Mouse (Mus musculus) CH12.LX (cell line): ENCODE results near the gene Tspo2. TPM values are rescaled to one million over a fixed set of nuclear protein-coding genes. Genes with fewer than 3 reads are reported as not detected.
A peak's percentile ranks its signal among the peaks of the same experiment; 100 is the strongest.

ENCODE experiments used
- DNase-seq: peaks from one replicate; pipeline ENCODE4 v3.0.0-alpha.2; 2013; ENCODE audit errors: extremely low read depth
- H3K27ac ChIP-seq: 2 replicates; pipeline ENCODE4 v1.5.1; 2012; ENCODE audit warnings: low read depth, mild to moderate bottlenecking, control low read depth, moderate library complexity; ENCODE audit not compliant: insufficient read depth
- H3K27me3 ChIP-seq: replicated peaks from 2 replicates; pipeline ENCODE3; 2012; ENCODE audit warnings: inconsistent platforms
- H3K36me3 ChIP-seq, 2 experiments: replicated peaks in 1 of 2; 2 replicates each; pipeline versions ENCODE3 to v1.6.1; 2012; ENCODE audit warnings: inconsistent platforms in 1 of 2, low read length in 1 of 2, mild to moderate bottlenecking in 1 of 2, mixed read lengths in 1 of 2, moderate library complexity in 1 of 2; ENCODE audit not compliant: control insufficient read depth in 1 of 2, insufficient read depth in 1 of 2
- H3K4me1 ChIP-seq, 2 experiments: 2 replicates each; pipeline ENCODE4 v1.6.1; 2012; ENCODE audit warnings: inconsistent platforms in 1 of 2, moderate library complexity in 1 of 2; ENCODE audit not compliant: insufficient read depth in 2 of 2, control insufficient read depth in 1 of 2
- H3K4me2 ChIP-seq: 2 replicates; pipeline ENCODE4 v1.6.1; 2012; ENCODE audit warnings: low read depth, mild to moderate bottlenecking, control low read depth; ENCODE audit not compliant: poor library complexity, insufficient read depth, severe bottlenecking
- H3K4me3 ChIP-seq, 3 experiments: fragments of 150-350 bp in 1 of 3; sonication (generic) in 1 of 3; replicated peaks in 1 of 3; 2 replicates each; pipeline versions ENCODE3 to v1.5.1; 2011 to 2012; ENCODE audit warnings: low read depth in 2 of 3, low read length in 2 of 3, mild to moderate bottlenecking in 2 of 3, moderate library complexity in 2 of 3, control low read depth in 1 of 3, improper control_type of control experiment in 1 of 3, inconsistent platforms in 1 of 3, mixed read lengths in 1 of 3; ENCODE audit not compliant: poor library complexity in 1 of 3
- H3K79me2 ChIP-seq: replicated peaks from 2 replicates; pipeline ENCODE4 v1.6.1; 2012; ENCODE audit warnings: mild to moderate bottlenecking, moderate library complexity; ENCODE audit not compliant: control insufficient read depth, poor library complexity, insufficient read depth, severe bottlenecking; ENCODE audit errors: extremely low read depth
- H3K9ac ChIP-seq: 2 replicates; pipeline ENCODE4 v1.6.1; 2012; ENCODE audit warnings: low read depth, mild to moderate bottlenecking, control low read depth, moderate library complexity; ENCODE audit not compliant: insufficient read depth
- H3K9me3 ChIP-seq: replicated peaks from 2 replicates; pipeline ENCODE3; 2012; ENCODE audit warnings: low read length, inconsistent platforms, mixed read lengths
- BHLHE40 ChIP-seq: IDR thresholded peaks from 2 replicates; pipeline ENCODE4 v1.6.1; 2011; ENCODE audit warnings: mild to moderate bottlenecking, low read depth, low read length, improper control_type of control experiment
- CHD1 ChIP-seq: IDR thresholded peaks from 2 replicates; pipeline ENCODE4 v1.6.1; 2012; ENCODE audit warnings: low read depth, low read length, improper control_type of control experiment, inconsistent platforms
- CHD2 ChIP-seq: IDR thresholded peaks from 2 replicates; pipeline ENCODE4 v1.6.1; 2011; ENCODE audit warnings: low read length, improper control_type of control experiment
- CTCF ChIP-seq, 2 experiments: IDR thresholded peaks in 1 of 2; conservative IDR thresholded peaks in 1 of 2; 2 replicates each; pipeline ENCODE4 v1.5.1; 2011 to 2012; ENCODE audit warnings: low read depth in 2 of 2, low read length in 2 of 2, improper control_type of control experiment in 1 of 2, inconsistent platforms in 1 of 2, mild to moderate bottlenecking in 1 of 2, moderate library complexity in 1 of 2
- E2F4 ChIP-seq: IDR thresholded peaks from 2 replicates; pipeline ENCODE4 v1.6.1; 2011; ENCODE audit warnings: low read depth, low read length, improper control_type of control experiment; ENCODE audit not compliant: insufficient replicate concordance
- ETS1 ChIP-seq: conservative IDR thresholded peaks from 2 replicates; pipeline ENCODE4 v1.6.1; 2012; ENCODE audit warnings: low read depth, mild to moderate bottlenecking, inconsistent platforms, low read length, improper control_type of control experiment, moderate library complexity
- HCFC1 ChIP-seq: IDR thresholded peaks from 2 replicates; pipeline ENCODE4 v1.6.1; 2012; ENCODE audit warnings: low read depth, mild to moderate bottlenecking, inconsistent platforms, low read length, improper control_type of control experiment
- JUND ChIP-seq: conservative IDR thresholded peaks from 2 replicates; pipeline ENCODE4 v1.6.1; 2011; ENCODE audit warnings: low read depth, low read length, improper control_type of control experiment
- MAX ChIP-seq: IDR thresholded peaks from 2 replicates; pipeline ENCODE4 v1.6.1; 2011; ENCODE audit warnings: low read length, improper control_type of control experiment
- MAZ ChIP-seq: IDR thresholded peaks from 2 replicates; pipeline ENCODE4 v1.6.1; 2012; ENCODE audit warnings: low read depth, mild to moderate bottlenecking, inconsistent platforms, low read length, improper control_type of control experiment, moderate library complexity
- MEF2A ChIP-seq: IDR thresholded peaks from 2 replicates; pipeline ENCODE4 v1.6.1; 2014; ENCODE audit warnings: low read depth, mild to moderate bottlenecking, inconsistent platforms, low read length, improper control_type of control experiment, borderline replicate concordance
- MXI1 ChIP-seq: IDR thresholded peaks from 2 replicates; pipeline ENCODE4 v1.6.1; 2011; ENCODE audit warnings: mild to moderate bottlenecking, low read depth, low read length, improper control_type of control experiment
- MYC ChIP-seq: IDR thresholded peaks from 2 replicates; pipeline ENCODE4 v1.6.1; 2011; ENCODE audit warnings: low read depth, mild to moderate bottlenecking, improper control_type of control experiment, low read length
- NRF1 ChIP-seq: IDR thresholded peaks from 2 replicates; pipeline ENCODE4 v1.6.1; 2014; ENCODE audit warnings: low read depth, mild to moderate bottlenecking, inconsistent platforms, low read length, improper control_type of control experiment, moderate library complexity
- PAX5 ChIP-seq: IDR thresholded peaks from 2 replicates; pipeline ENCODE4 v1.6.1; 2012; ENCODE audit warnings: low read length, inconsistent platforms, mixed read lengths
- POLR2AphosphoS2 ChIP-seq: IDR thresholded peaks from 2 replicates; pipeline ENCODE4 v1.6.1; 2011; ENCODE audit warnings: low read depth, low read length, improper control_type of control experiment
- RAD21 ChIP-seq: IDR thresholded peaks from 2 replicates; pipeline ENCODE4 v1.6.1; 2011; ENCODE audit warnings: low read depth, mild to moderate bottlenecking, low read length, improper control_type of control experiment, moderate library complexity
- SMC3 ChIP-seq: IDR thresholded peaks from 2 replicates; pipeline ENCODE4 v1.6.1; 2011; ENCODE audit warnings: low read depth, low read length, improper control_type of control experiment
- TBP ChIP-seq: conservative IDR thresholded peaks from 2 replicates; pipeline ENCODE4 v1.6.1; 2011; ENCODE audit warnings: low read depth, low read length, improper control_type of control experiment
- UBTF ChIP-seq: IDR thresholded peaks from 2 replicates; pipeline ENCODE4 v1.6.1; 2012; ENCODE audit warnings: low read depth, mild to moderate bottlenecking, inconsistent platforms, low read length, improper control_type of control experiment, moderate library complexity
- USF2 ChIP-seq: conservative IDR thresholded peaks from 2 replicates; pipeline ENCODE4 v1.6.1; 2011; ENCODE audit warnings: low read depth, low read length, improper control_type of control experiment
- ZMIZ1 ChIP-seq: IDR thresholded peaks from 2 replicates; pipeline ENCODE4 v1.6.1; 2012; ENCODE audit warnings: low read depth, mild to moderate bottlenecking, inconsistent platforms, low read length, improper control_type of control experiment
- ZNF384 ChIP-seq: IDR thresholded peaks from 2 replicates; pipeline ENCODE4 v1.6.1; 2012; ENCODE audit warnings: low read depth, low read length, improper control_type of control experiment, inconsistent platforms
- dilution Hi-C: fragments of 300-500 bp; cut with MboI; formaldehyde crosslinking; loops from 2 replicates; pipeline ENCODE4 v1.14.3; 2020; ENCODE audit warnings: low sequenced_read_pairs; ENCODE audit not compliant: extremely low pct_unique_long_range_greater_than_20kb, extremely low pct_ligation_motif_present
- in situ Hi-C: fragments of 300-500 bp; cut with MboI; formaldehyde crosslinking; loops from 3 replicates; pipeline ENCODE4 v1.14.3; 2019; ENCODE audit warnings: low sequenced_read_pairs, low pct_ligation_motif_present, low pct_unique_long_range_greater_than_20kb, mixed read lengths
- polyA plus RNA-seq: library from polyadenylated mRNA; unstranded; fragments of >175 nt; gene quantifications from 2 replicates; pipeline ENCODE4 v1.2.1, GENCODE M21; 2012; ENCODE audit warnings: low read depth; ENCODE audit not compliant: insufficient read length
- total RNA-seq, 2 experiments: library from RNA; depleted of rRNA; stranded (reverse); fragments of 300-350 nt in 1 of 2; fragments of >200 nt in 1 of 2; gene quantifications; 2 replicates each; pipeline ENCODE4 v1.2.3; 2012 to 2014

The Tspo2 gene
- total and polyA plus RNA-seq, 3 experiments = not detected

DNA sequence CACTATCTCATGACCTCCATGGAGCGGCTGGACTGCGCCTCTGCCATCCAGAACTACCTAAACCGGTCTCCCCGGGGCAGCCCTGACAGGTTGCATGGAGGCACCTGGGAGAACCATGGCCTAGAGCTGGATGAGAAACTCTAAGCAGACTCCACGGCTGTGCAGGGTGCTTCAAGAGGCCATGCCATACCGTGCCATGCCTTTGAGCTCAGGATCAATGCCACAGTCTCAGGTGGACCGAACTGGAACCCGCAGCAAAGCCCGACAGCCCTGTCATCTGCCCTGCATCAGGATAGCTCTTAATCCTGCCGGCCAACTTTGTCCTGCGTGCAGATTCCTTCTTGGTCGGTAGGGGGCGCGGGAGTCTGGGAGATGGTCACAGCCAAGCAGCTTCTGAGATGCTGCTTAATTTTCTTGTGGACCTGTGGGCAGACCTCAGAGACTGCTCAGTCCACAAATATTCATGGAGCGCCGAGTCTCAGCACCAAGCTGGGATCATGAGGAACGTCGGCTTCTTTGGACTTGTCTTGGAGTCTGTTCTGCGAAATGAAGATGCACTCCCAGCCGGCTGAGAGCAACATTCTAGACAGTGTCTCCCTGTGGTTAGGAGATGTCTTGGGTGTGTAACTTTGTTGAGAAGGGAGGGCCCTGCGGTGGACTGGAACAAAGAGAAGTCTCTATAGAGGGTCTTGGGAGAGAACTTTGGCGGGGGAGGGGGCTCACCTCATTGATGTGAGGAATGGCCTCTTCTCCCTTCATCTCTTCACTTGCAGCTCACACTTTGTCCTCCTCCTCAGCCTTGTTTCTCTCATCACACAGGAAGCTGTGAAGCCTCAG lies 16.3 kb upstream of the Tspo2 start:
- Histone ChIP-seq H3K4me2 (no peak overlapping the region), H3K4me3 (no peak overlapping the region), H3K27me3 (peaks cover 27% of the 10 kb centered on the region), H3K27ac (no peak overlapping the region), H3K9me3 (no peaks in the 10 kb centered on the region), H3K36me3 (no peaks in the 10 kb centered on the region), H3K9ac (no peak overlapping the region), H3K79me2 (no peaks in the 10 kb centered on the region), H3K4me1 (no peaks in the 10 kb centered on the region)
- TF ChIP-seq MEF2A = no peak
- no peak for TF ChIP-seq CHD2
- peak; percentile 63 to 79 for TF ChIP-seq CTCF (conservative IDR thresholded peaks at IDR 0.05 in 1 of 2, IDR thresholded peaks at IDR 0.05 in 1 of 2; ENCODE audit: low read depth in 2 of 2, low read length in 2 of 2)
- peak; percentile 57 for TF ChIP-seq SMC3
- TF ChIP-seq BHLHE40 = no peak
- no peak for TF ChIP-seq POLR2AphosphoS2
- no peak for TF ChIP-seq TBP
- TF ChIP-seq JUND = no peak
- no peak for TF ChIP-seq MAZ
- TF ChIP-seq CHD1 = no peak
- TF ChIP-seq PAX5 = no peak
- TF ChIP-seq UBTF = no peak
- TF ChIP-seq RAD21 = peak; percentile 73
- TF ChIP-seq USF2 = no peak
- no peak for TF ChIP-seq ZNF384
- no peak for TF ChIP-seq E2F4
- in situ Hi-C loops (loop anchor here (25.0 kb wide), 1 partner anchor 945 kb away; no protein-coding TSS in a partner anchor), dilution Hi-C loops (no loop called here)
- peak; percentile 52 for DNase-seq

DNA sequence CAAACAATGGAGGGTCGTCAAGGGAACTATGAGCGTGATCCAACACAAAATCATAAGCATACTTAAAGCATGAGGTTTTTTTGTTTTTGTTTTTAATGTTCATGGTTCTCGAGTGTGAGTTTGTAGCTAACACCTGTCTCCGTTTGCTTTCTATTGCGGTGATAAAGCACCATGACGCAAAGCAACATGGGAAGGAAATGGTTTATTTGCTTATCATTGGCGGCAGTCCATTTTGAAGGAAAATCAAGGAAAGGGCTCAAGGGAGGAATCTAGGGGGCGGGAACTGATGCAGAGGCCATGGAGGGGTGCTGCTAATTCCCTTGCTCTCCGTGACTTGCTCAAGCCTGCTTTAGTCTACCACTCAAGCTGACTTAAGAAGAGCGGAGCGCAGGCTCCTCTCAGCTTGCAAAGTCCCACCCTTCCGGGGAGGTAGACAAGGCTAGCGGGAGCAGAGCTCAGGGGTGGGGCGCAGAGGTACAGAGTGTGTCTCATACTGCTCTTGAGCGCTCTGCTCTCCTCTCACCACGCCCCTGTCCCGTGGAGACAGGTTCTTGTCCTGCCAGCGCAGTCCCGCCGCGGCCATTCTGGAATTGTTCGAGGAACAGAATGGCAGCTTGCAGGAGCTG lies 15.6 kb upstream of the Tspo2 start:
- no peak for TF ChIP-seq E2F4
- no peak for TF ChIP-seq ETS1
- TF ChIP-seq ZNF384 = no peak
- no peak for TF ChIP-seq MXI1
- no peak for TF ChIP-seq HCFC1
- no peak for TF ChIP-seq MEF2A
- TF ChIP-seq NRF1 = no peak
- TF ChIP-seq TBP = no peak
- no peak for TF ChIP-seq UBTF
- TF ChIP-seq JUND = no peak
- no peak for TF ChIP-seq CTCF (conservative IDR thresholded peaks at IDR 0.05 in 1 of 2, IDR thresholded peaks at IDR 0.05 in 1 of 2; ENCODE audit: low read depth in 2 of 2, low read length in 2 of 2)
- TF ChIP-seq MYC = no peak
- no peak for TF ChIP-seq BHLHE40
- TF ChIP-seq POLR2AphosphoS2 = no peak
- no peak for TF ChIP-seq ZMIZ1
- TF ChIP-seq MAX = no peak
- Histone ChIP-seq H3K27ac (no peak overlapping the region), H3K27me3 (peaks cover 27% of the 10 kb centered on the region), H3K4me3 (no peak overlapping the region), H3K4me2 (no peak overlapping the region), H3K9me3 (no peaks in the 10 kb centered on the region), H3K79me2 (no peaks in the 10 kb centered on the region), H3K36me3 (no peaks in the 10 kb centered on the region), H3K9ac (no peak overlapping the region), H3K4me1 (no peaks in the 10 kb centered on the region)
- DNase-seq = no peak
- in situ Hi-C loops (loop anchor here (25.0 kb wide), 1 partner anchor 945 kb away; no protein-coding TSS in a partner anchor), dilution Hi-C loops (no loop called here)
